Mouse (Mus musculus) kidney, adult 8-10 months (tissue): ENCODE measurements around the gene Smok3c.
"Not testable (repeated sequence)": the region's sequence is repeated elsewhere in the genome, so short reads cannot be mapped to it uniquely, and the experiment has no call there.

Experiments used
- DNase-seq, 2 experiments: peaks; one replicate each; pipeline ENCODE4 v3.0.0; 2022

The Smok3c gene

DNA sequence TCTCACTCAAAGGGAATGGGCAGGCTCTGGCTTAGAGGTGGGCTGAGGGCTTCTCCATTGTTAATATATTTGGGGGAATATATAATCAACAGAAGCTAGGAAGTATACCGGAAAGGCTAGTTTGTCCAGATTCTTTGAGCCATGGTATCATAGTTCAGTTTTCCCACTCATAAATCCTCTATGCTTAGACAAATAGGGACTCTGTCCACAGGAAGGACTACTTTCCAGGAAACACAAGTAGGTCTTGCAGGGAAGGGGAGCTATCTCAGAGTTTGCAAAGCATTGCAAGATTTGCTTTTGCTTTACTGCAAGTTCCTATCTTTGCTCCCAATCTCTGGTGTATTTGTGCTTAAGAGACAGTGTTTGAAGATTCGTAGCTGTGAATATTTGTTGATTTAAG, 52.0 kb downstream of the Smok3c start:
- no peak for DNase-seq

- DNase-seq, result no peak
These were observed 54.1 kb downstream of the Smok3c start for GRCm38 (mm10) chr5:138107130-138107529.

DNA sequence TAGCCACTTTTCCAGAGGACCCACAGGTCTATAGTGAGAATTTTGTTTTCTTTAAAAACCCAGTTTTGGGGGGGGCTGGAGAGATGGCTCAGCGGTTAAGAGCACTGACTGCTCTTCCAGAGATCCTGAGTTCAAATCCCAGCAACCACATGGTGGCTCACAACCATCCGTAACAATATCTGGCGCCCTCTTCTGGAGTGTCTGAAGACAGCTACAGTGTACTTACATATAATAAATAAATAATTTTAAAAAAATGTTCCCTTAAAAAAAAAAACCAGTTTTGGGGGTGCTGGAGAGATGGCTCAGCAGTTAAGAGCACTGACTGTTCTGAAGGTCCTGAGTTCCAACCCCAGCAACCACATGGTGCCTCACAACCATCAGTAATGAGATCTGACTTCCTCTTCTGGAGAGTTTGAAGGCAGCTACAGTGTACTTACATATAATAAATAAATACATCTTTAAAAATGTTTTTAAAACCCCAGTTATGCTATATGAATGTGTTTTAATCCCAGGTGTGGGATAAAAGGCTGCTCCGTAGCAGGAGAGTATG, 56.9 kb downstream of the Smok3c start:
- not testable (repeated sequence) for DNase-seq
